Mouse (Mus musculus) liver, embryonic 14.5 days (tissue): ENCODE measurements around the gene Vav1.
A peak's percentile ranks its signal among the peaks of the same experiment; 100 is the strongest.

Experiments
- CTCF ChIP-seq: IDR thresholded peaks from 2 replicates; pipeline ENCODE4 v1.5.1; 2016; ENCODE audit warnings: antibody characterized with exemption, low read depth, control low read depth
- EP300 ChIP-seq: IDR thresholded peaks from 2 replicates; pipeline ENCODE4 v1.6.1; 2016; ENCODE audit warnings: antibody characterized with exemption, low read depth

DNA sequence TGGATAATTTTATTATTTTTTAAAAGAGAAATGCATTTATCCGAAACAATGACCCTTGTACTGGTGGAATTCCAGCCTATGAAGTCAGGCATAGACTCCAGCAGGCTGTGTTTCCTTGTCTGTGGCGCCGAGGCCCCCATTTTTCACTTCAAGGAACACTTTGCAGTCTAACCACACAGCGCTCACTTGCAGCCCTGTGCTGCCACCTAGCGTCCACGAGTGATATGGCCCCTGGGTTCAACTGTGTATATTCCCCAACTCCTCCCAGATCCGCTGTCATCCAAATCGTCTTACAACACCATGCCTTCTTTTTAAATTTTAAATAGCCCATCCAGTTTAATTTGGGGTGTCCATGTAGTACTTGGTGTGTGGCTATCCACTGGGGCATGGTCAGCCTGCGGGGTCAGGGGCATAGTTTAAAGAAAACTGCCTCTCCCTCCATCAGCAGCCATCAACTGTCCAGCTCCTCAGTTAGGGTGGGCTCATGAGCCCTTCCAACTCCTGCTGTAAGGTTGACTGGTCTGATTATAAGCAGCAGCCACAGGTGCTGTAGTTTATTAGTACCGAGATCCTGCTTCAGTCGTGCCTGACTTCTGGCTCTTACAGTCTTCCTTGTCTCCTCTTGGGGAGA is 56.9 kb downstream of the Vav1 start:
- peak; percentile 97 for TF ChIP-seq CTCF
- no peak for TF ChIP-seq EP300
